Mouse (Mus musculus): Measurements from ENCODE around the gene Gtf2f1.

GRCm38 (mm10) chr17:56999414-56999813, 11.7 kb downstream of the Gtf2f1 start:
- TF ChIP-seq POLR2A (IDR thresholded peaks at IDR 0.05; ENCODE audit: control insufficient read depth in 1 of 2, insufficient read depth in 1 of 2, low read depth in 1 of 2, low read length in 2 of 2, poor library complexity in 1 of 2) (no peak), ELF1 (IDR thresholded peaks at IDR 0.05; ENCODE audit: low read depth, low read length) (no peak), TAL1 (IDR thresholded peaks at IDR 0.05; ENCODE audit: low read length) (no peak), HCFC1 (IDR thresholded peaks at IDR 0.05; ENCODE audit: low read depth, low read length) (no peak), CTCF (IDR thresholded peaks at IDR 0.05 in 2 of 3, conservative IDR thresholded peaks at IDR 0.05 in 1 of 3; ENCODE audit: control insufficient read depth in 1 of 3, insufficient read depth in 1 of 3, low read depth in 2 of 3, low read length in 3 of 3, poor library complexity in 1 of 3, severe bottlenecking in 1 of 3) (no peak), USF1 (IDR thresholded peaks at IDR 0.05; ENCODE audit: low read depth, low read length) (no peak), MXI1 (IDR thresholded peaks at IDR 0.05; ENCODE audit: low read depth, low read length) (no peak)
